In genomic region chr5:33006670-33007069, GRCm38 (mm10) we compare ENCODE assay signal across 11 mouse cellular contexts. TPM values are rescaled to one million over a fixed set of nuclear protein-coding genes. Genes with fewer than 3 reads are reported as not detected.
DNase-seq lines count a peak whose midpoint lies in the region; ATAC-seq and TF ChIP-seq lines count a peak whose summit lies in the region.
"Had no signal": no experiment of that assay in that cellular context is flagged by ENCODE, and none has a peak within 500 bp of the region (broad histone marks: within the 10 kb centered on the region; RNA-seq: fewer than 3 reads in every experiment).

No protein-coding gene starts in this region.

- intact Hi-C loops in gastrocnemius, adult 2 months (cut with DNase I), result no loop called here

- 0 out of 2 replicates have a peak, but pooled peaks cover 3% of the 10 kb centered on the region for H3K27me3 ChIP-seq in forebrain, embryonic 12.5 days
- no peaks in the 10 kb centered on the region for H3K27me3 ChIP-seq in hindbrain, embryonic 16.5 days (replicated peaks; ENCODE audit: control insufficient read depth, insufficient read depth, low read length)
- no peaks in the 10 kb centered on the region for H3K27me3 ChIP-seq in midbrain, embryonic 13.5 days
- H3K27me3 ChIP-seq: embryonic facial prominence, embryonic 15.5 days; stomach, embryonic 15.5 days had no signal

- 43% methylated on average over 8 of the region's 8 CpGs for WGBS in forebrain, embryonic 12.5 days
- 31% methylated on average over 8 of the region's 8 CpGs for WGBS in hindbrain, embryonic 16.5 days
- 25% methylated on average over 8 of the region's 8 CpGs for WGBS in midbrain, embryonic 13.5 days

- no peak for TF ChIP-seq CTCF in gastrocnemius, adult 2 months (IDR thresholded peaks at IDR 0.05)

- ATAC-seq in forebrain, embryonic 12.5 days (ENCODE audit: low FRiP score), result peak; percentile 79
- peak; percentile 79 for ATAC-seq in hindbrain, embryonic 16.5 days
- ATAC-seq in midbrain, embryonic 13.5 days, result peak; percentile 57

- H3K27ac ChIP-seq in forebrain, embryonic 12.5 days, result no peak overlapping the region
- peak overlapping the region; percentile 78 for H3K27ac ChIP-seq in hindbrain, embryonic 16.5 days (ENCODE audit: low read depth, low read length)
- H3K27ac ChIP-seq in midbrain, embryonic 13.5 days, result peak overlapping the region; percentile 63
- H3K27ac ChIP-seq in gastrocnemius, adult 2 months, result no peak overlapping the region
- H3K27ac ChIP-seq: embryonic facial prominence, embryonic 15.5 days; stomach, embryonic 15.5 days had no signal

- DNase-seq in brain, adult 2 months (ENCODE audit: low read depth, low spot score), result peak; percentile 95
- no peak for DNase-seq in lung, adult 18-20 months
- no peak for DNase-seq in gastrocnemius, adult 2 months
- DNase-seq in gastrocnemius, adult 18-20 months (ENCODE audit: low spot score), result no peak
- no peak for DNase-seq in cerebellum, postnatal 25 days
- DNase-seq: adrenal gland, postnatal 25 days had no signal

- H3K4me3 ChIP-seq in forebrain, embryonic 12.5 days (replicated peaks), result no peak overlapping the region
- no peak overlapping the region for H3K4me3 ChIP-seq in hindbrain, embryonic 16.5 days (ENCODE audit: low read length)
- no peak overlapping the region for H3K4me3 ChIP-seq in midbrain, embryonic 13.5 days (replicated peaks)
- H3K4me3 ChIP-seq in gastrocnemius, adult 2 months, result no peak overlapping the region
- H3K4me3 ChIP-seq: embryonic facial prominence, embryonic 15.5 days; stomach, embryonic 15.5 days had no signal

- H3K36me3 ChIP-seq in forebrain, embryonic 12.5 days (replicated peaks), result no peaks in the 10 kb centered on the region
- no peaks in the 10 kb centered on the region for H3K36me3 ChIP-seq in hindbrain, embryonic 16.5 days (ENCODE audit: control insufficient read depth, insufficient read depth, low read length)
- no peaks in the 10 kb centered on the region for H3K36me3 ChIP-seq in midbrain, embryonic 13.5 days
- H3K36me3 ChIP-seq: embryonic facial prominence, embryonic 15.5 days; stomach, embryonic 15.5 days had no signal

- H3K4me2 ChIP-seq in forebrain, embryonic 12.5 days, result no peak overlapping the region
- H3K4me2 ChIP-seq in hindbrain, embryonic 16.5 days (ENCODE audit: low read length), result no peak overlapping the region
- 0 out of 2 replicates have a peak overlapping the region, but pooled peaks have one; percentile 1 for H3K4me2 ChIP-seq in midbrain, embryonic 13.5 days (replicated peaks)
- H3K4me2 ChIP-seq: embryonic facial prominence, embryonic 15.5 days; stomach, embryonic 15.5 days had no signal

- H3K4me1 ChIP-seq in forebrain, embryonic 12.5 days, result peaks cover 40% of the 10 kb centered on the region
- peaks cover 33% of the 10 kb centered on the region for H3K4me1 ChIP-seq in hindbrain, embryonic 16.5 days (ENCODE audit: control insufficient read depth, insufficient read depth, low read depth, low read length)
- H3K4me1 ChIP-seq in midbrain, embryonic 13.5 days (replicated peaks), result peaks cover 46% of the 10 kb centered on the region

- H3K9me3 ChIP-seq in forebrain, embryonic 12.5 days, result no peaks in the 10 kb centered on the region
- H3K9me3 ChIP-seq in hindbrain, embryonic 16.5 days (ENCODE audit: control insufficient read depth, low read length), result no peaks in the 10 kb centered on the region
- H3K9me3 ChIP-seq in midbrain, embryonic 13.5 days, result no peaks in the 10 kb centered on the region
- H3K9me3 ChIP-seq: embryonic facial prominence, embryonic 15.5 days; stomach, embryonic 15.5 days had no signal

- no peak overlapping the region for H3K9ac ChIP-seq in forebrain, embryonic 12.5 days
- H3K9ac ChIP-seq in hindbrain, embryonic 16.5 days (ENCODE audit: low read depth, low read length), result no peak overlapping the region
- H3K9ac ChIP-seq in midbrain, embryonic 13.5 days (replicated peaks), result no peak overlapping the region
- H3K9ac ChIP-seq: embryonic facial prominence, embryonic 15.5 days; stomach, embryonic 15.5 days had no signal

RNA-seq across cellular contexts. Expression of gene Ywhah, which starts 11.9 kb away (rescaled TPM):
- polyA plus RNA-seq in forebrain, embryonic 12.5 days (2016; fragmentation: Nextera tagmentation; extraction: Ambion mirVana), result 453 and 463 TPM in 2 replicates
- 943 and 1,074 TPM in 2 replicates for polyA plus RNA-seq in hindbrain, embryonic 16.5 days (2015; fragmentation: Nextera tagmentation; extraction: Ambion mirVana)
- polyA plus RNA-seq in midbrain, embryonic 13.5 days (2015; fragmentation: Nextera tagmentation; extraction: Ambion mirVana), result 517 and 561 TPM in 2 replicates
- 10 to 100 TPM; 39.5 to 59.5 TPM for total RNA-seq in gastrocnemius, adult 2 months (2021)
- 10 to 100 TPM; 53.1 to 54.1 TPM for total RNA-seq in gastrocnemius, adult 18-20 months (2021)

Comparison
In these comparisons a context has a peak if more than half of its experiments do, and no peak if none do; other contexts are left out.
1. H3K27ac ChIP-seq: peak in hindbrain, embryonic 16.5 days (single experiment) and midbrain, embryonic 13.5 days (single experiment); none in forebrain, embryonic 12.5 days (single experiment) and gastrocnemius, adult 2 months (single experiment).
2. Peak in every context shown above with its lines, with median percentiles within 50 percentile points of each other: ATAC-seq.